Mouse (Mus musculus): ENCODE data around the gene Gm20696. TPM values are rescaled to one million over a fixed set of nuclear protein-coding genes. Genes with fewer than 3 reads are reported as not detected.

Gene Gm20696
- polyA plus RNA-seq, 1 experiment from 2014 or later, result 2.3 TPM

- Histone ChIP-seq H3K36me3 (ENCODE audit: control insufficient read depth, insufficient read depth) (no peaks in the 10 kb centered on the region), H3K9ac (ENCODE audit: low read length) (no peak overlapping the region), H3K27ac (ENCODE audit: low read length) (no peak overlapping the region), H3K27me3 (ENCODE audit: control insufficient read depth, insufficient read depth, low read length) (no peaks in the 10 kb centered on the region), H3K4me3 (ENCODE audit: low read length) (no peak overlapping the region), H3K4me2 (ENCODE audit: low read depth, low read length) (no peak overlapping the region), H3K4me1 (ENCODE audit: control insufficient read depth, insufficient read depth, low read length) (no peaks in the 10 kb centered on the region), H3K9me3 (replicated peaks; ENCODE audit: control insufficient read depth, low read length) (no peaks in the 10 kb centered on the region)
- WGBS, result 67% methylated on average over 4 of the region's 4 CpGs
- no peak for ATAC-seq (replicated peaks; ENCODE audit: extremely low read depth, insufficient read depth, low FRiP score)
These were observed 377.4 kb downstream of the Gm20696 start for GRCm38 (mm10) chr6:99289220-99289619.

GRCm38 (mm10) chr6:99285026-99285425 is 381.6 kb downstream of the Gm20696 start:
- Histone ChIP-seq H3K4me2 (ENCODE audit: low read depth, low read length) (no peak overlapping the region), H3K9me3 (replicated peaks; ENCODE audit: control insufficient read depth, low read length) (no peaks in the 10 kb centered on the region), H3K27me3 (ENCODE audit: control insufficient read depth, insufficient read depth, low read length) (no peaks in the 10 kb centered on the region), H3K9ac (ENCODE audit: low read length) (no peak overlapping the region), H3K36me3 (ENCODE audit: control insufficient read depth, insufficient read depth) (no peaks in the 10 kb centered on the region), H3K4me3 (ENCODE audit: low read length) (no peak overlapping the region), H3K4me1 (ENCODE audit: control insufficient read depth, insufficient read depth, low read length) (no peaks in the 10 kb centered on the region), H3K27ac (ENCODE audit: low read length) (no peak overlapping the region)
- 60% methylated on average over 3 of the region's 3 CpGs for WGBS
- ATAC-seq (replicated peaks; ENCODE audit: extremely low read depth, insufficient read depth, low FRiP score), result no peak

- ATAC-seq (replicated peaks; ENCODE audit: extremely low read depth, insufficient read depth, low FRiP score), result no peak
- Histone ChIP-seq H3K27ac (ENCODE audit: low read length) (no peak overlapping the region), H3K9ac (ENCODE audit: low read length) (no peak overlapping the region), H3K4me2 (ENCODE audit: low read depth, low read length) (no peak overlapping the region), H3K4me3 (ENCODE audit: low read length) (no peak overlapping the region), H3K36me3 (ENCODE audit: control insufficient read depth, insufficient read depth) (no peaks in the 10 kb centered on the region), H3K9me3 (replicated peaks; ENCODE audit: control insufficient read depth, low read length) (no peaks in the 10 kb centered on the region), H3K27me3 (ENCODE audit: control insufficient read depth, insufficient read depth, low read length) (no peaks in the 10 kb centered on the region), H3K4me1 (ENCODE audit: control insufficient read depth, insufficient read depth, low read length) (no peaks in the 10 kb centered on the region)
- 66% methylated on average over 4 of the region's 4 CpGs for WGBS
These were observed 382.6 kb downstream of the Gm20696 start for GRCm38 (mm10) chr6:99284019-99284418.

GRCm38 (mm10) chr6:99282866-99283657 is 383.5 kb downstream of the Gm20696 start:
- Histone ChIP-seq H3K4me3 (ENCODE audit: low read length) (no peak overlapping the region), H3K4me1 (ENCODE audit: control insufficient read depth, insufficient read depth, low read length) (no peaks in the 10 kb centered on the region), H3K27me3 (ENCODE audit: control insufficient read depth, insufficient read depth, low read length) (no peaks in the 10 kb centered on the region), H3K9me3 (replicated peaks; ENCODE audit: control insufficient read depth, low read length) (no peaks in the 10 kb centered on the region), H3K4me2 (ENCODE audit: low read depth, low read length) (no peak overlapping the region), H3K27ac (ENCODE audit: low read length) (no peak overlapping the region), H3K9ac (ENCODE audit: low read length) (no peak overlapping the region), H3K36me3 (ENCODE audit: control insufficient read depth, insufficient read depth) (no peaks in the 10 kb centered on the region)
- no peak for ATAC-seq (replicated peaks; ENCODE audit: extremely low read depth, insufficient read depth, low FRiP score)
- whole genome bisulfite sequencing, result 75% methylated on average over 15 of the region's 15 CpGs

- no peak overlapping the region for H3K4me2 ChIP-seq (ENCODE audit: low read depth, low read length)
- WGBS, result 87% methylated on average over 9 of the region's 9 CpGs
- no peak overlapping the region for H3K4me3 ChIP-seq (ENCODE audit: low read length)
- H3K9me3 ChIP-seq (replicated peaks; ENCODE audit: control insufficient read depth, low read length), result no peaks in the 10 kb centered on the region
- ATAC-seq (replicated peaks; ENCODE audit: extremely low read depth, insufficient read depth, low FRiP score), result no peak
- no peak overlapping the region for H3K9ac ChIP-seq (ENCODE audit: low read length)
- H3K27ac ChIP-seq (ENCODE audit: low read length), result no peak overlapping the region
- no peaks in the 10 kb centered on the region for H3K4me1 ChIP-seq (ENCODE audit: control insufficient read depth, insufficient read depth, low read length)
- no peaks in the 10 kb centered on the region for H3K36me3 ChIP-seq (ENCODE audit: control insufficient read depth, insufficient read depth)
- H3K27me3 ChIP-seq (ENCODE audit: control insufficient read depth, insufficient read depth, low read length), result no peaks in the 10 kb centered on the region
These were observed 385.2 kb downstream of the Gm20696 start for GRCm38 (mm10) chr6:99281433-99281832.

- H3K4me1 ChIP-seq (ENCODE audit: control insufficient read depth, insufficient read depth, low read length), result 0 out of 2 replicates have a peak, but pooled peaks cover 2% of the 10 kb centered on the region
- no peaks in the 10 kb centered on the region for H3K9me3 ChIP-seq (replicated peaks; ENCODE audit: control insufficient read depth, low read length)
- H3K27me3 ChIP-seq (ENCODE audit: control insufficient read depth, insufficient read depth, low read length), result no peaks in the 10 kb centered on the region
- no peak overlapping the region for H3K27ac ChIP-seq (ENCODE audit: low read length)
- WGBS, result 64% methylated on average over 5 of the region's 5 CpGs
- H3K9ac ChIP-seq (ENCODE audit: low read length), result no peak overlapping the region
- no peak overlapping the region for H3K4me3 ChIP-seq (ENCODE audit: low read length)
- H3K36me3 ChIP-seq (ENCODE audit: control insufficient read depth, insufficient read depth), result no peaks in the 10 kb centered on the region
- H3K4me2 ChIP-seq (ENCODE audit: low read depth, low read length), result no peak overlapping the region
- ATAC-seq (replicated peaks; ENCODE audit: extremely low read depth, insufficient read depth, low FRiP score), result no peak
These were observed 386.0 kb downstream of the Gm20696 start for GRCm38 (mm10) chr6:99280619-99281018.

GRCm38 (mm10) chr6:99277251-99277650 is 389.3 kb downstream of the Gm20696 start:
- no peak overlapping the region for H3K27ac ChIP-seq (ENCODE audit: low read length)

GRCm38 (mm10) chr6:99276297-99276653 is 390.3 kb downstream of the Gm20696 start:
- Histone ChIP-seq H3K4me2 (ENCODE audit: low read depth, low read length) (no peak overlapping the region), H3K9ac (ENCODE audit: low read length) (no peak overlapping the region), H3K4me1 (ENCODE audit: control insufficient read depth, insufficient read depth, low read length) (0 out of 2 replicates have a peak, but pooled peaks cover 2% of the 10 kb centered on the region), H3K27me3 (ENCODE audit: control insufficient read depth, insufficient read depth, low read length) (no peaks in the 10 kb centered on the region), H3K27ac (ENCODE audit: low read length) (no peak overlapping the region), H3K9me3 (replicated peaks; ENCODE audit: control insufficient read depth, low read length) (no peaks in the 10 kb centered on the region), H3K36me3 (ENCODE audit: control insufficient read depth, insufficient read depth) (no peaks in the 10 kb centered on the region), H3K4me3 (ENCODE audit: low read length) (no peak overlapping the region)
- ATAC-seq (replicated peaks; ENCODE audit: extremely low read depth, insufficient read depth, low FRiP score), result no peak
- 49% methylated on average over 7 of the region's 7 CpGs for WGBS

More at GRCm38 (mm10) chr6:99277251-99277650, 389.3 kb downstream of the Gm20696 start:
- Histone ChIP-seq H3K27me3 (ENCODE audit: control insufficient read depth, insufficient read depth, low read length) (no peaks in the 10 kb centered on the region), H3K36me3 (ENCODE audit: control insufficient read depth, insufficient read depth) (no peaks in the 10 kb centered on the region), H3K4me3 (ENCODE audit: low read length) (no peak overlapping the region), H3K4me1 (ENCODE audit: control insufficient read depth, insufficient read depth, low read length) (0 out of 2 replicates have a peak, but pooled peaks cover 2% of the 10 kb centered on the region), H3K9ac (ENCODE audit: low read length) (no peak overlapping the region), H3K4me2 (ENCODE audit: low read depth, low read length) (no peak overlapping the region), H3K9me3 (replicated peaks; ENCODE audit: control insufficient read depth, low read length) (no peaks in the 10 kb centered on the region)
- 85% methylated on average over 1 of the region's 1 CpGs for WGBS
- no peak for ATAC-seq (replicated peaks; ENCODE audit: extremely low read depth, insufficient read depth, low FRiP score)

GRCm38 (mm10) chr6:99275381-99276296 is 391.0 kb downstream of the Gm20696 start:
- Histone ChIP-seq H3K27me3 (ENCODE audit: control insufficient read depth, insufficient read depth, low read length) (no peaks in the 10 kb centered on the region), H3K4me3 (ENCODE audit: low read length) (no peak overlapping the region), H3K4me1 (ENCODE audit: control insufficient read depth, insufficient read depth, low read length) (0 out of 2 replicates have a peak, but pooled peaks cover 2% of the 10 kb centered on the region), H3K36me3 (ENCODE audit: control insufficient read depth, insufficient read depth) (no peaks in the 10 kb centered on the region), H3K27ac (ENCODE audit: low read length) (no peak overlapping the region), H3K4me2 (ENCODE audit: low read depth, low read length) (no peak overlapping the region), H3K9ac (ENCODE audit: low read length) (no peak overlapping the region), H3K9me3 (replicated peaks; ENCODE audit: control insufficient read depth, low read length) (no peaks in the 10 kb centered on the region)
- WGBS, result 55% methylated on average over 21 of the region's 21 CpGs
- ATAC-seq (replicated peaks; ENCODE audit: extremely low read depth, insufficient read depth, low FRiP score), result no peak

Data from heart, embryonic 16.5 days (tissue).